Mouse (Mus musculus) cerebellum, adult 9-10 months (tissue): Measurements from ENCODE around the gene Vwa5b1.

ENCODE experiments used
- DNase-seq: peaks from one replicate; pipeline ENCODE4 v3.0.0; 2022

Gene Vwa5b1

DNA sequence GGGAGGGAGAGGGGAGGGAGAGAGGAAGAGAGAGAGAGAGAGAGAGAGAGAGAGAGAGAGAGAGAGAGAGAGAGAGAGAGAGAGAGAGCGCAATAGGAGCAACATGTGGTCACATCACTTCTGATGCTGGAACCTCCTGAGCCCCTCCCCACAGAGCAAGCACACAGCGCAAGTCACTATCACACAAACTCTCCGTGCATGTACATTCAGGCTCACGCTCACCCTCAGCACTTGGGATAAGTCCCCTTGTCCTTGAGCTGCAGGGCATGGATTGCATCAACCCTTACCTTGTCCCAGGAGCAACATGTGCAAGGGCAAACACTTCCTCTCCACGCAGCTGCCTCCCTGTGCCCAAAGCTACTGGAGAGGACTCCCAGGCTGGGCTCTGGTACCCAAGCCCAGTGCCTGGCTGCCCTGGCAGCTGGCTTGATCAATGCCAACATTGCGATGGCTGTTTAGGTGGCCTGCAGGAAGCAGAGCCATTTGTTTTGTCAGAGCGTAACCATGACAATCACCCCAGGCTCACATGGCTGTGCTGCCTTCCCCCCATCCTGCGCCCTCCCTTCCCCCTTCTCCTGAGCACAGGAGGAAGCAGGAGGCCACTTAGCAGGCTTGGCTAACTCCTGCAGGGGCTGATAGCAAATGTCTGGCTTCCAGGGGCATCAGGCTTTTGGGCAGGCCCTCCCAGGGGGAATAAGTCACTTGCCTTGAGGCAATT lies at the start of gene Vwa5b1:
Gene Vwa5b1, minus strand, starts transcription at position 457 of the 718 bp plus-strand sequence.
- no peak for DNase-seq

DNA sequence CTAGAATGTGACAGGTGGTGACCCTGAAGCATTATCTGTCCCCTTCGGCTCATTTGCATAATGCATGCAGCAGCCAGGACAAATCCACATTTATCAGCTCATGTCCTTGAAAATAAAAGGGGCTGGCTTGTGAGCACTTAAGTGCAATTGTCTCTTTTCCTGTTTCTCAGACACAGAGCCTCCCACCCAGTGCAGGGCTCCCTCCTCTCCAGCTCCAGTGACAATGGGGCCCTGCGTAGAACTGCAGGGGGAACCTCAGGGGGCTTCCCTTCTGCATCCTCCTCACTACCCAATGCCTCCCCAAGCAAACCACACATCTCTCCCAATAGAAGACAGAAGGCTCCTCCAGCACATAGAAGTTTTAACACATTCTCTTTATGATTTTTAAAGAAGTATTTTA lies 47.1 kb upstream of the Vwa5b1 start:
- no peak for DNase-seq

DNA sequence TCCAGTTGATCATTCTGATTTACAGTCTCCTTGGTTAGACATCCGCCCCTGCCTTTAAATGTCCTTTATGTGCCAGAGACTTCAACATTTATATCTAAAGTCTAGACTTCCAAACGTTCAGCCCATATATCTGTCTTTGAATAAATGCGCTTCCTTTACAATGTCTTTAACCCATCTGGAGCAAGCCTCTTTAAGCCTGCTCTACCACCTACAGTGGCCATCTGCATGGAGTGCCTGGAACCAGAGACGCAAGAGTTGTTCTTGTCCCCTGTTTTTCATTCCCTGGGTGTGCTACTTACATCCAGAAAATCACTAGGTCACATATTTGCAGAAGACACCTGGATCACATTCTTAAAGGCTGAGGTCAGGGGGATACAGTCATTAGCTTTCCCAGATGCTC lies 44.4 kb upstream of the Vwa5b1 start:
- DNase-seq: no peak

DNA sequence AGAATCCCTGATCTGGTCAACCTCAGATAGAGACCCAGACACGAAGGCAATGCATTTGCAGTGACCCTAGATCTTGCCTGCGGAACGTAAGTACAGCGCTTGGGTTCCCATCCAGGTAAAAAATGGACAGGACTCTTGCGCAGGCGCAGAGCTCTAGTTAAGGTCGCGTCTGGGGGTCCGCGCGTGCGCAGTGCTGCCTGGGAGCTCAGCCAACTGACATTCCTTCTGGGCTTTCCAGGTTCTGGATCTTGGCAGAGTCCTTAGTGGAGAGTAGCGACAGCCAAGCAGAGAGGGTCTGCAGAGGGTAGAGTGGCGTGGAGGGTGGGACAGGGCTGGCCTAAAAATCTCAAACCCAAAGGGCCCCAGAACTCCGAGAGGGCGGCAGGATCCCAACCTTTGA lies 41.9 kb upstream of the Vwa5b1 start:
- DNase-seq: peak; percentile 63

GRCm38 (mm10) chr4:138676480-138676879 lies 40.8 kb upstream of the Vwa5b1 start:
- DNase-seq: no peak

- no peak for DNase-seq
These were observed 36.5 kb upstream of the Vwa5b1 start for GRCm38 (mm10) chr4:138672160-138672559.

- no peak for DNase-seq
These were observed 34.6 kb upstream of the Vwa5b1 start for GRCm38 (mm10) chr4:138670093-138670889.

DNA sequence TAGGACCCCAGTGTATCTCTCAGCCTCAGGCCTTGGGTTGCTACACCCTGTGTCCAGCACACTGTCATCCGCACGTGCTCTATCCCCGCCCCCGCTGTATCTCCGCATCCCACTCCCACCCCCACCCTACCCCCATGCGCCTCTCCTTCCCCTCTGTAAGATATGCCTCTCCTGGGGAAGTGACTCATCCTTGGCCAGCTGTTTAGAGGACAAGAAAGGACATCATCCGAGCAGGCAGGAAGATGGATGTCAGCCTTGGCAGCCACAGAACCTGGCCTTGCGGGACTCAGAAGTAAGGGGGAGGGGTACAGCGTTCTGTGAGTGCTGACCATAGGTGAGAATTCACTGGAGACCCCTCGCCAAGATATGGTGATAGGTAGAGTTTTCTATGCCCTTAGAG lies 30.8 kb upstream of the Vwa5b1 start:
- DNase-seq: no peak

DNA sequence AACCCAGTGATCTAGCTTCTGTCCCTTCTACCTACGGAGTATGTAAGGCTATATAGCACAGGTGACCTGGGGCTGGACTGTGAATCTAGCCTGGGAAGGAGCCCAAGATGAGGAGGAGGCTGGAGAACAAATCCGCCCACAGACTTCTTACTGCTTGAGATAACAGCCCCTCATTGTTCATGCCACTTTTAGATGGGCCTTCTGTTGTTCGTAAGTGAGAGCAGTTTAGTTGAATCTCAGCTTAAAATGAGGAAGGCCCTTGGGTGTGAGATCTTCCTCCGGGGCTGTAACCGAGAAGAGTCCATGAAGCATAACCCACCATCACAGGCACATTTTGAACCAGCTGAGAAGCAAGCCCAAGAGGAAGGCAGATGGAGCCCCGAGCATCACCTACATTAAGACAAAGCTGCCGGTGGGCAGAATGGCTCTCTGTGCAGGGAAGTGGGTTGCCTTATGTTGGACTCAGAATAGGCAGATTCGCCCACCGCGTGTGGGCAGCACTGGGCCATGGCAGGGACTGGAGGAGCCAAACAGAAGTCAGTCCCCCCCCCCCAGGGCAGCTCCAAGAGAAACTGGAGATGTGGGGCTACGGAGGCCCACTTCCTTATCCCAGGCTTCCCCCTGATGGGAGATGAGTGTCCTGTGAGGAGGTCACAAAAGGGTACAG lies 24.4 kb upstream of the Vwa5b1 start:
- DNase-seq: no peak

DNA sequence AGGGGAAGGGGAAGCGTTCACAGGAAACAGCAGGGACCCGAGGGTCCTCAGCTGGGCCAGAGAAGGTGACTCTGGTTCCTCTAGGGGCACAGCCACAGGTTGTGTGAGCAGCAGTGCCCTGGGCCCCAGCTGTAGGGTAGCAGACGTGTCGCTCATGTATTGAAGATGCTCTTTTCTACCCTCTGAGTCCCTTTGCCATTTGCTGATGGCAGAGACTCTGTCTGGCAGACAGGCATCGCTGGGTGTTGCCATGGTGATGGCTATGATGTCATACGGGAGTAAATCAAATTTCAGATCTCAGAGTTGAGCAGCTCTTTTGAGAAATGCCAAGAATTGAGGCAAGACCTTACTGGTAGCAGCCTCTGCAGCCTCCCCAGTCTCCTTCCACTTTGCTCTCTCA lies 17.4 kb upstream of the Vwa5b1 start:
- DNase-seq: no peak

- peak; percentile 5 for DNase-seq
These were observed 16.2 kb upstream of the Vwa5b1 start for GRCm38 (mm10) chr4:138651881-138652280.

GRCm38 (mm10) chr4:138648096-138648635 lies 12.5 kb upstream of the Vwa5b1 start:
- no peak for DNase-seq

DNA sequence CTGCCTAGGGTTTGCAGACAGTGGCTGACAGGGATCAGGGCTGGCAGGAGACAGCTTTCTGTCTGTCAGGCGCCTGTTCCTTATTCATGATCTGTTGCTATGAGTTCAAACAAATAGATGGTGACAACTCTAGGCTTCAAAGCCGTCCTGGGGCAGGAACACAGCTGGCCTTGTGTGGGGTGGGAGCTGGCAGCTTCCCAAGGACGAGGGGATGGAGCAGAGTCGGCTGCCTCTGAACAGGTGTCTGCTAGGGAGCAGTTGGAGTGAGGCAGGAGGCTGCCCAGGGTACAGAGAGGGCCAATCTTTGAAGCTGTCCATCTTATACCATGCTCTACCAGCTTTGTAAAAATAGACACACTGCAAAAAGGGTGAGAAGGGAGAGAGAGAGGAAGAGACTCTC lies 6.6 kb upstream of the Vwa5b1 start:
- no peak for DNase-seq

DNA sequence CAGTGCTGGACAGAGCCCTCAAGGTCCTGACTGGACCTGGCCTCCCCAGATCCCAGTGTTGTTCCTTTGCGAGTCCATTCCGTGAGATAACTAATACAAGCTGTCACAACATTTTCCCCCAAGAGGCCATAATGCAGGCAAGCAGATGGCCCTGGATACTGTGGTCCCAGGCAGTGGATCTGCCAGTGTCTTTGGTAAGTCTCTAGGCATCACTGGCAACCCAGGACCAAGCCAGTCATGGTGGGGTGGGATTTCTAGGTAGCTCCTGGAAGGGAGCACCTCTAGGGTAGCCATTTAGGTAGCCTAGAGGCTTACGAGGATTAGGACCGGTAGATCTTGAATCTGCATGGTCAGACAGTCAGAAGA lies 445 bp upstream of the Vwa5b1 start:
- no peak for DNase-seq

- DNase-seq: no peak
These were observed 7.4 kb downstream of the Vwa5b1 start for GRCm38 (mm10) chr4:138628256-138628655.

DNA sequence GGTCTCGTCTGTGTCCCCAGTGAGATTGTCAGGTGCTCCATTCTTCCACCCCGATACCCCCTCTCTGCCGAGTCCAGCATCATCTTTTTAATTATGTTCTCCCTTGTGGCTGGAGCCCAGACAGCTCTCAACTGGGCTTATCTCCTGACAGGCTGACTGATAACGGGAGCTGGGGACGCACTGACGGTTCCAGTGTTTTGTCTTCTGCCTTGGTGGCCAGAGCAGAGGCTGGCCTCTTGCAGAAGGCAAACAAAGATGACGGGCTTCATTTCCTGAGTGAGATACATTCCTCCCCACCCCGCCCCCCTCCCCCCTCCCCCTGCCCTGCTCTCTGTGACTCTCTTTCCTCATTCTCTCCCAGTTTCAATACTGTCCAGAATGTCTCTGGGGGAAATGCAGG lies 21.2 kb downstream of the Vwa5b1 start:
- no peak for DNase-seq

DNA sequence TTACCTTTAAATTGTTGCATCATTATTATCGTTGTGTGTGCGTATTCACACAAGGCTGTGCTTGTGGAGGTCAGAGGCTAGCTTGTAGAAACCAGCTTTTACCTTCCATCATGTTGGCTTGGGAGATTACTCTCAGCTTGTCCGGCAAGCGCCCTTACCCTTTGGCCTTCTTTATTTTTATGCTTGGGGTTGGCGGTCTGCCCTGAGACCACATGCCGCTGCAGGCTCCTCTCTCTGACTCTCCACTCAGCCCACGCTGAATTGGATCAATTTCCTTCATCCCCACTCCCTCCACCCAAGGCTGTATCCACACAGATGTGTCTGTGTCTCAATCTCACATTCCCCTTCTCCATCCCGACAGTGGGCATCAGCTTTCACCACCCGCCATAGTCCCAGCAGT lies 33.8 kb downstream of the Vwa5b1 start:
- DNase-seq: no peak

DNA sequence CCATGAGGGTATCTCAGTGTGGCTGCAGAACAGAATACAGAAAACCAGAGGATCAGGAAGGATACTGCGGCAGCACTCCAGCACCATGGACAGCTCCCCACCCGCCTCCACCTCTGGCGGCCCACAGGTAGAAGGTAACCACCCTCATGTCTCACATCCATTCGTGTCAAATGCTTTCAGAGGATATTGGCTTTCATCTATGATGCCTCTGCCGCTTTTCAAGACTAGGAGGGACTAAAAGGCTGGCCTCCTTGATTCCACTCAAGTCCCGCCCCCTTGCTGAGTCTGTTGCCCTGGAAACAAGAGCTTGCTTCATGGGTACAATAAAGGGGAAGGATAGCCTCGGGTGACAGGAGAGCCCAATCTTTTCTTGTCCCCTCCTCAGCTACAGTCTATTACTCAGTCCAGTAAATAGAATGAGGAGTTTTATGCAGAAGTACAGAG lies 37.8 kb downstream of the Vwa5b1 start:
- no peak for DNase-seq

- peak; percentile 27 for DNase-seq
These were observed 39.1 kb downstream of the Vwa5b1 start for GRCm38 (mm10) chr4:138596391-138597130.

- no peak for DNase-seq
These were observed 50.7 kb downstream of the Vwa5b1 start for GRCm38 (mm10) chr4:138584946-138585345.

DNA sequence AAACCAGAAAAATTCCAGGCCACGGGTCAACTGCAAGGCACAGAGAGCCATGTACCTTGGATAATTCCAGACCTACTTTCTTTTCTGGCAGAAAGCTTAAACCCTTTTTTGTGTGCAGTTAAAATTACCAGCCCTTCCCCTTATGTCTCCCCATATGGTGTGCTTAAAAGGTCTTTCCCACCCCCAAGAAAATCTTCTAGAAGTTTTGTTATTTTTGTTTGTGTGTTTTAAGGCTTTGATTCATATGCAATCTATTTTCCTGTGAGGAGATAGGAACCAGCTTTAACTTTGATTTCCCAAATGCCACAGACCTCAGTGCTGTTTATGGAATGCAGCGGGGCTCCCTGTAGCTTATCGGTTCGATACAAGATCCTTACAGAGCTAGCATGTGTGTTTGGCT lies 53.2 kb downstream of the Vwa5b1 start:
- no peak for DNase-seq

- DNase-seq: no peak
These were observed 57.3 kb downstream of the Vwa5b1 start for GRCm38 (mm10) chr4:138578406-138578805.

DNA sequence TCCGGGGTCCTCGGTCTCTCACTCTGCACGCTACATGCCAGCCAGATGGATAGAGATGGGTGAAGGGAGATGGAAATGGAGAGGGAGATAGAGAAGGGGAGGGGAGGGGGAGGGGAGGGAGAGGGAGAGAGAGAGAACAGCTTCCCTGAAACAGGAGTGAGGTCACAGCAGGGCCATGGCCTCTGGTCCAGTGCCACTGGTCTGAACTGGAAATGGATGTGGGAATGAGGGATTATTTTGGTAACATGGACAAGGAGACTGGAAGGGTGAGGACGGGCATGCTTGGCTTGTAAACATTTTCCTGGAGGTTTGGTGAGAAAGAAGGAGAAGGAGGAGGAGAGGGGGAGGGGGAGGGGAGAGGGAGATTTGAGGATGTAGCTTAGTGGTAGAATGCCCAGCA lies 59.0 kb downstream of the Vwa5b1 start:
- no peak for DNase-seq
